Mouse (Mus musculus) stomach, postnatal 0 days (tissue): ENCODE data around the gene E130114P18Rik. TPM values are rescaled to one million over a fixed set of nuclear protein-coding genes. Genes with fewer than 3 reads are reported as not detected.

ENCODE experiments used
- ATAC-seq: fragments of 200-750 bp; cut with Nextera tagmentation; 2 replicates; pipeline ENCODE4 v1.8.0; 2017; ENCODE audit not compliant: low FRiP score, low TSS enrichment
- DNase-seq: peaks from one replicate; pipeline ENCODE4 v3.0.0-alpha.2; 2016; ENCODE audit warnings: low spot score
- H3K27ac ChIP-seq: fragments of 300-500 bp; sonication (generic); replicated peaks from 2 replicates; pipeline ENCODE4 v1.5.1; 2014; ENCODE audit warnings: mild to moderate bottlenecking, control low read depth
- H3K27me3 ChIP-seq: fragments of 300-500 bp; sonication (generic); 2 replicates; pipeline ENCODE4 v1.6.1; 2014; ENCODE audit warnings: low read length; ENCODE audit not compliant: control insufficient read depth, insufficient read depth
- H3K36me3 ChIP-seq: fragments of 300-500 bp; sonication (generic); 2 replicates; pipeline ENCODE4 v1.6.1; 2014; ENCODE audit warnings: low read length, mixed read lengths; ENCODE audit not compliant: control insufficient read depth, insufficient read depth
- H3K4me1 ChIP-seq: fragments of 300-500 bp; sonication (generic); replicated peaks from 2 replicates; pipeline ENCODE4 v1.6.1; 2014; ENCODE audit warnings: antibody characterized with exemption; ENCODE audit not compliant: control insufficient read depth, insufficient read depth
- H3K4me2 ChIP-seq: fragments of 300-500 bp; sonication (generic); replicated peaks from 2 replicates; pipeline ENCODE4 v1.6.1; 2014; ENCODE audit warnings: low read depth, mild to moderate bottlenecking, control low read depth, moderate library complexity
- H3K4me3 ChIP-seq: fragments of 300-500 bp; sonication (generic); 2 replicates; pipeline ENCODE4 v1.5.1; 2014; ENCODE audit warnings: low read depth, low read length, control low read depth
- H3K9ac ChIP-seq: fragments of 300-500 bp; sonication (generic); 2 replicates; pipeline ENCODE4 v1.6.1; 2014; ENCODE audit warnings: mild to moderate bottlenecking, low read length, control low read depth, mixed read lengths
- H3K9me3 ChIP-seq: fragments of 300-500 bp; sonication (generic); 2 replicates; pipeline ENCODE4 v1.6.1; 2016; ENCODE audit warnings: low read length; ENCODE audit not compliant: control insufficient read depth
- CTCF ChIP-seq: IDR thresholded peaks from 2 replicates; pipeline ENCODE4 v1.5.1; 2016; ENCODE audit warnings: antibody characterized with exemption, low read depth, mild to moderate bottlenecking, moderate library complexity
- EP300 ChIP-seq: optimal IDR thresholded peaks from 2 replicates; pipeline ENCODE3; 2016; ENCODE audit warnings: antibody characterized with exemption
- WGBS: fragments of 180-500 bp; shearing (Covaris S2); extraction: QIAGEN DNeasy Blood & Tissue Kit; methylation state at CpG from one replicate; pipeline ENCODE4 v1.1.7; 2014; 5-methylcytosine and 5-hydroxymethylcytosine counted together
- polyA plus RNA-seq: library from polyadenylated mRNA; unstranded; fragments of >200 nt; fragmentation: Nextera tagmentation; extraction: Ambion mirVana; gene quantifications from 2 replicates; pipeline ENCODE4 v1.2.1, GENCODE M21; 2015

Gene E130114P18Rik
- polyA plus RNA-seq, 1 experiment from 2014 or later, result 1.2 TPM

GRCm38 (mm10) chr4:97757207-97757977 lies 20.5 kb downstream of the E130114P18Rik start:
- no peaks in the 10 kb centered on the region for H3K36me3 ChIP-seq
- peak; percentile 58 for TF ChIP-seq EP300
- peak; percentile 7; the same call in 1 of the 2 replicates for TF ChIP-seq CTCF
- peak overlapping the region; percentile 85 for H3K27ac ChIP-seq
- H3K4me2 ChIP-seq, result peak overlapping the region; percentile 77
- DNase-seq, result peak; percentile 80
- H3K27me3 ChIP-seq, result no peaks in the 10 kb centered on the region
- no peaks in the 10 kb centered on the region for H3K9me3 ChIP-seq
- H3K4me1 ChIP-seq, result no peaks in the 10 kb centered on the region; the same call in 1 of the 2 replicates
- 1% methylated on average over 38 of the region's 38 CpGs for WGBS
- ATAC-seq, result peak; percentile 78
- H3K4me3 ChIP-seq, result peak overlapping the region; percentile 51
- peak overlapping the region; percentile 70 for H3K9ac ChIP-seq

GRCm38 (mm10) chr4:97754241-97754640 lies 23.6 kb downstream of the E130114P18Rik start:
- Histone ChIP-seq H3K27ac (peak overlapping the region; percentile 35; the same call in 1 of the 2 replicates), H3K9ac (no peak overlapping the region), H3K4me3 (no peak overlapping the region), H3K27me3 (no peaks in the 10 kb centered on the region), H3K36me3 (no peaks in the 10 kb centered on the region), H3K4me1 (no peaks in the 10 kb centered on the region; the same call in 1 of the 2 replicates), H3K9me3 (no peaks in the 10 kb centered on the region), H3K4me2 (peak overlapping the region; percentile 17)
- DNase-seq, result peak; percentile 22
- no peak for TF ChIP-seq EP300
- no peak; the same call in 1 of the 2 replicates for TF ChIP-seq CTCF
- 49% methylated on average over 12 of the region's 12 CpGs for WGBS
- no peak for ATAC-seq

GRCm38 (mm10) chr4:97753521-97753920 lies 24.4 kb downstream of the E130114P18Rik start:
- no peak overlapping the region for H3K4me2 ChIP-seq
- ATAC-seq, result no peak
- no peaks in the 10 kb centered on the region for H3K27me3 ChIP-seq
- no peak overlapping the region for H3K27ac ChIP-seq
- DNase-seq, result no peak
- H3K4me1 ChIP-seq, result no peaks in the 10 kb centered on the region; the same call in 1 of the 2 replicates
- WGBS, result 59% methylated on average over 1 of the region's 1 CpGs
- H3K36me3 ChIP-seq, result no peaks in the 10 kb centered on the region
- H3K4me3 ChIP-seq, result no peak overlapping the region
- H3K9me3 ChIP-seq, result no peaks in the 10 kb centered on the region
- H3K9ac ChIP-seq, result no peak overlapping the region
- TF ChIP-seq CTCF, result no peak

GRCm38 (mm10) chr4:97752276-97753010 lies 25.4 kb downstream of the E130114P18Rik start:
- H3K4me3 ChIP-seq, result peak overlapping the region; percentile 53
- no peaks in the 10 kb centered on the region for H3K9me3 ChIP-seq
- no peak for TF ChIP-seq EP300
- no peak for TF ChIP-seq CTCF
- ATAC-seq (no peak), DNase-seq (no peak)
- no peaks in the 10 kb centered on the region; the same call in 1 of the 2 replicates for H3K4me1 ChIP-seq
- peak overlapping the region; percentile 97 for H3K27ac ChIP-seq
- peak overlapping the region; percentile 78 for H3K9ac ChIP-seq
- no peaks in the 10 kb centered on the region for H3K27me3 ChIP-seq
- 46% methylated on average over 5 of the region's 5 CpGs for WGBS
- H3K36me3 ChIP-seq, result no peaks in the 10 kb centered on the region
- H3K4me2 ChIP-seq, result peak overlapping the region; percentile 83

- peak overlapping the region; percentile 83 for H3K4me2 ChIP-seq
- H3K36me3 ChIP-seq, result no peaks in the 10 kb centered on the region
- DNase-seq (peak; percentile 76), ATAC-seq (peak; percentile 80)
- H3K9me3 ChIP-seq, result no peaks in the 10 kb centered on the region
- peak overlapping the region; percentile 78 for H3K9ac ChIP-seq
- H3K4me3 ChIP-seq, result peak overlapping the region; percentile 53
- H3K4me1 ChIP-seq, result no peaks in the 10 kb centered on the region; the same call in 1 of the 2 replicates
- peak overlapping the region; percentile 97 for H3K27ac ChIP-seq
- no peak for TF ChIP-seq CTCF
- no peak for TF ChIP-seq EP300
- 2% methylated on average over 40 of the region's 40 CpGs for WGBS
- H3K27me3 ChIP-seq, result no peaks in the 10 kb centered on the region
These were observed 26.2 kb downstream of the E130114P18Rik start for GRCm38 (mm10) chr4:97751483-97752251.
